Mouse (Mus musculus) hindbrain, postnatal 0 days (tissue): ENCODE data around the gene Srek1ip1. TPM values are rescaled to one million over a fixed set of nuclear protein-coding genes. Genes with fewer than 3 reads are reported as not detected.

Experiments
- ATAC-seq: fragments of 200-750 bp; cut with Nextera tagmentation; 2 replicates; pipeline ENCODE4 v1.8.0; 2017; ENCODE audit warnings: mild to moderate bottlenecking, moderate TSS enrichment, moderate library complexity
- DNase-seq: peaks from one replicate; pipeline ENCODE4 v3.0.0-alpha.2; 2015; ENCODE audit warnings: low spot score
- H3K27ac ChIP-seq: fragments of 300-500 bp; sonication (generic); 2 replicates; pipeline ENCODE4 v1.5.1; 2014; ENCODE audit warnings: mild to moderate bottlenecking
- H3K27me3 ChIP-seq: fragments of 300-500 bp; sonication (generic); 2 replicates; pipeline ENCODE4 v1.6.1; 2014; ENCODE audit warnings: low read length, mixed read lengths; ENCODE audit not compliant: insufficient read depth
- H3K36me3 ChIP-seq: fragments of 300-500 bp; sonication (generic); 2 replicates; pipeline ENCODE4 v1.6.1; 2014; ENCODE audit warnings: low read length, mixed read lengths; ENCODE audit not compliant: insufficient read depth
- H3K4me1 ChIP-seq: fragments of 300-500 bp; sonication (generic); 2 replicates; pipeline ENCODE4 v1.6.1; 2014; ENCODE audit warnings: antibody characterized with exemption, low read length, mixed read lengths; ENCODE audit not compliant: insufficient read depth
- H3K4me2 ChIP-seq: fragments of 300-500 bp; sonication (generic); 2 replicates; pipeline ENCODE4 v1.6.1; 2014; ENCODE audit warnings: low read depth, mild to moderate bottlenecking, low read length, moderate library complexity, mixed read lengths
- H3K4me3 ChIP-seq: fragments of 300-500 bp; sonication (generic); 2 replicates; pipeline ENCODE4 v1.5.1; 2014; ENCODE audit warnings: low read length
- H3K9ac ChIP-seq: fragments of 300-500 bp; sonication (generic); replicated peaks from 2 replicates; pipeline ENCODE4 v1.6.1; 2014; ENCODE audit warnings: mild to moderate bottlenecking, low read length, moderate library complexity, mixed read lengths
- H3K9me3 ChIP-seq: fragments of 300-500 bp; sonication (generic); 2 replicates; pipeline ENCODE4 v1.6.1; 2016; ENCODE audit warnings: low read length, mixed read lengths
- CTCF ChIP-seq: IDR thresholded peaks from 2 replicates; pipeline ENCODE4 v1.5.1; 2016; ENCODE audit warnings: antibody characterized with exemption, control low read depth, low read depth
- WGBS: fragments of 180-500 bp; shearing (Covaris S2); extraction: QIAGEN DNeasy Blood & Tissue Kit; methylation state at CpG from one replicate; pipeline ENCODE4 v1.1.7; 2014; 5-methylcytosine and 5-hydroxymethylcytosine counted together
- polyA plus RNA-seq: library from polyadenylated mRNA; unstranded; fragments of >200 nt; fragmentation: Nextera tagmentation; extraction: Ambion mirVana; gene quantifications from 2 replicates; pipeline ENCODE4 v1.2.1, GENCODE M21; 2015
- total RNA-seq: library from RNA; depleted of rRNA; stranded (reverse); fragments of >200 nt; gene quantifications from 2 replicates; pipeline ENCODE4 v1.2.3, GENCODE M21; 2014

Srek1ip1 gene
- total and polyA plus RNA-seq, 2 experiments from 2014 or later = 11.0 to 12.3 TPM

GRCm38 (mm10) chr13:104837628-104838027, 45.3 kb downstream of the Srek1ip1 start:
- DNase-seq (no peak), ATAC-seq (no peak)
- Histone ChIP-seq H3K27ac (no peak overlapping the region), H3K4me3 (no peak overlapping the region), H3K27me3 (no peaks in the 10 kb centered on the region), H3K9ac (no peak overlapping the region), H3K4me1 (no peaks in the 10 kb centered on the region), H3K4me2 (no peak overlapping the region), H3K36me3 (peaks cover 16% of the 10 kb centered on the region; the same call in 1 of the 2 replicates), H3K9me3 (no peaks in the 10 kb centered on the region)
- 90% methylated on average over 7 of the region's 7 CpGs for WGBS
- TF ChIP-seq CTCF = no peak

GRCm38 (mm10) chr13:104841937-104842336, 49.7 kb downstream of the Srek1ip1 start:
- no peaks in the 10 kb centered on the region for H3K4me1 ChIP-seq
- no peaks in the 10 kb centered on the region for H3K9me3 ChIP-seq
- H3K27me3 ChIP-seq = no peaks in the 10 kb centered on the region
- 81% methylated on average over 4 of the region's 4 CpGs for WGBS
- H3K9ac ChIP-seq = no peak overlapping the region
- DNase-seq (no peak), ATAC-seq (no peak)
- no peak overlapping the region for H3K27ac ChIP-seq
- no peak overlapping the region for H3K4me3 ChIP-seq
- TF ChIP-seq CTCF = no peak
- peaks cover 6% of the 10 kb centered on the region; the same call in 1 of the 2 replicates for H3K36me3 ChIP-seq
- H3K4me2 ChIP-seq = no peak overlapping the region

GRCm38 (mm10) chr13:104843295-104844089, 51.2 kb downstream of the Srek1ip1 start:
- Histone ChIP-seq H3K9ac (no peak overlapping the region), H3K4me2 (no peak overlapping the region), H3K4me3 (no peak overlapping the region), H3K27me3 (no peaks in the 10 kb centered on the region), H3K27ac (no peak overlapping the region), H3K4me1 (no peaks in the 10 kb centered on the region), H3K36me3 (no peaks in the 10 kb centered on the region), H3K9me3 (no peaks in the 10 kb centered on the region)
- WGBS = 95% methylated on average over 7 of the region's 13 CpGs
- DNase-seq (no peak), ATAC-seq (no peak)
- TF ChIP-seq CTCF = no peak

GRCm38 (mm10) chr13:104853645-104854044, 61.4 kb downstream of the Srek1ip1 start:
- DNase-seq (no peak), ATAC-seq (no peak)
- no peaks in the 10 kb centered on the region for H3K4me1 ChIP-seq
- no peak overlapping the region for H3K4me2 ChIP-seq
- no peak overlapping the region for H3K4me3 ChIP-seq
- H3K36me3 ChIP-seq = no peaks in the 10 kb centered on the region
- H3K27ac ChIP-seq = no peak overlapping the region
- no peak overlapping the region for H3K9ac ChIP-seq
- H3K27me3 ChIP-seq = no peaks in the 10 kb centered on the region
- no peak for TF ChIP-seq CTCF
- WGBS = 84% methylated on average over 2 of the region's 2 CpGs
- no peaks in the 10 kb centered on the region for H3K9me3 ChIP-seq

GRCm38 (mm10) chr13:104863127-104863979, 71.1 kb downstream of the Srek1ip1 start, which contains the start of gene Shisal2b:
Gene Shisal2b (minus strand): TSS chr13:104863893.
- WGBS = 3% methylated on average over 37 of the region's 38 CpGs
- DNase-seq (peak; percentile 75), ATAC-seq (peak; percentile 83)
- no peaks in the 10 kb centered on the region for H3K4me1 ChIP-seq
- TF ChIP-seq CTCF = no peak
- H3K36me3 ChIP-seq = no peaks in the 10 kb centered on the region
- no peaks in the 10 kb centered on the region; the same call in 1 of the 2 replicates for H3K9me3 ChIP-seq
- peak within 1 kb of the TSS; percentile 97 for H3K4me2 ChIP-seq
- H3K27me3 ChIP-seq = 0 out of 2 replicates have a peak, but pooled peaks cover 4% of the 10 kb centered on the region
- H3K27ac ChIP-seq = no peak within 1 kb of the TSS
- H3K4me3 ChIP-seq = peak within 1 kb of the TSS; percentile 54
- peak within 1 kb of the TSS; percentile 62 for H3K9ac ChIP-seq

- DNase-seq (no peak), ATAC-seq (no peak)
- no peak for TF ChIP-seq CTCF
- Histone ChIP-seq H3K4me1 (no peaks in the 10 kb centered on the region), H3K9ac (no peak overlapping the region), H3K36me3 (no peaks in the 10 kb centered on the region), H3K9me3 (no peaks in the 10 kb centered on the region), H3K27ac (no peak overlapping the region), H3K4me2 (no peak overlapping the region), H3K4me3 (no peak overlapping the region), H3K27me3 (0 out of 2 replicates have a peak, but pooled peaks cover 4% of the 10 kb centered on the region)
- 57% methylated on average over 5 of the region's 5 CpGs for WGBS
Observed at GRCm38 (mm10) chr13:104866726-104867125, 74.4 kb downstream of the Srek1ip1 start.
